Mouse (Mus musculus): ENCODE data around the gene Cnot6.

- TF ChIP-seq CTCF (IDR thresholded peaks at IDR 0.05; ENCODE audit: insufficient read depth, low read length), result no peak
- no peak for TF ChIP-seq POLR2A (IDR thresholded peaks at IDR 0.05; ENCODE audit: borderline replicate concordance, extremely low read depth, low read depth, low read length)
Measured at GRCm38 (mm10) chr11:49726800-49727199, 14.3 kb upstream of the Cnot6 start.

Measured in lung, adult 2 months (tissue).